Mouse (Mus musculus) monocyte, adult 5-6 weeks (primary cell): Measurements from ENCODE around the gene Akt1. TPM values are rescaled to one million over a fixed set of nuclear protein-coding genes. Genes with fewer than 3 reads are reported as not detected.

Experiments
- ATAC-seq: fragments of 153-309, 156-312 bp; replicated peaks from 2 replicates; pipeline ENCODE4 v1.8.0; 2017; ENCODE audit warnings: mild to moderate bottlenecking; ENCODE audit not compliant: low TSS enrichment, insufficient number of reproducible peaks, severe bottlenecking, poor library complexity, low FRiP score
- total RNA-seq: library from RNA; stranded (forward); fragments of 200-1000, 200-491, 200-594 nt; gene quantifications from 3 replicates; pipeline ENCODE4 v1.2.3, GENCODE M21; 2017

Gene Akt1
- total RNA-seq, 1 experiment from 2014 or later: 190 TPM

- no peak for ATAC-seq
Observed at GRCm38 (mm10) chr12:112616668-112617067, 58.0 kb downstream of the Akt1 start.

GRCm38 (mm10) chr12:112609031-112609430 is 65.7 kb downstream of the Akt1 start:
- no peak for ATAC-seq

GRCm38 (mm10) chr12:112606998-112607397 is 67.7 kb downstream of the Akt1 start:
- ATAC-seq: no peak

- 0 out of 2 replicates have a peak, but pooled peaks have one; percentile 64 for ATAC-seq
Observed at GRCm38 (mm10) chr12:112605766-112606165, 68.9 kb downstream of the Akt1 start.

GRCm38 (mm10) chr12:112604709-112605649 is 69.7 kb downstream of the Akt1 start:
- no peak for ATAC-seq

- ATAC-seq: no peak
Observed at GRCm38 (mm10) chr12:112604022-112604421, 70.7 kb downstream of the Akt1 start.

Other genes starting within 250 kb of the Akt1 start
- not detected in 3 replicates for gene A530016L24Rik, start 185.4 kb downstream of the Akt1 start, total RNA-seq
- gene Tmem179, start 158.1 kb downstream of the Akt1 start, total RNA-seq: not detected in 3 replicates
- gene Inf2, start 86.1 kb downstream of the Akt1 start, total RNA-seq: 2.1 to 13.1 TPM (median 5.6 TPM) in 3 replicates
- 81.5 to 125 TPM (median 102 TPM) in 3 replicates for gene Adssl1, start 54.8 kb downstream of the Akt1 start, total RNA-seq
- 73.4 to 154 TPM (median 84.8 TPM) in 3 replicates for gene Siva1, start 30.2 kb downstream of the Akt1 start, total RNA-seq
- 4.3 to 8.3 TPM (median 5.6 TPM) in 3 replicates for gene Zbtb42, start 3.9 kb upstream of the Akt1 start, total RNA-seq
- gene Cep170b, start 45.6 kb upstream of the Akt1 start, total RNA-seq: 0.29 to 0.43 TPM in 2 of 3 replicates, not detected in the other
- 311 to 369 TPM (median 334 TPM) in 3 replicates for gene Pld4, start 85.8 kb upstream of the Akt1 start, total RNA-seq
- gene Ahnak2, start 127.8 kb upstream of the Akt1 start, total RNA-seq: 0.67 to 1.2 TPM in 2 of 3 replicates, not detected in the other
- gene Clba1, start 134.1 kb upstream of the Akt1 start, total RNA-seq: 0.96 TPM in 1 of 3 replicates, not detected in the others
- gene Cdca4, start 154.5 kb upstream of the Akt1 start, total RNA-seq: 15.5 to 32.2 TPM (median 18.8 TPM) in 3 replicates
- 61.4 to 99.5 TPM (median 74.8 TPM) in 3 replicates for gene Gpr132, start 193.3 kb upstream of the Akt1 start, total RNA-seq